Mouse (Mus musculus): ENCODE data around the gene Txk. TPM values are rescaled to one million over a fixed set of nuclear protein-coding genes. Genes with fewer than 3 reads are reported as not detected.

Txk gene
- polyA plus RNA-seq, 1 experiment from 2014 or later, result 0.10 TPM

- Histone ChIP-seq H3K27me3 (no peaks in the 10 kb centered on the region), H3K4me2 (no peak overlapping the region), H3K9ac (no peak overlapping the region), H3K4me1 (replicated peaks) (0 out of 2 replicates have a peak, but pooled peaks cover 4% of the 10 kb centered on the region), H3K4me3 (no peak overlapping the region), H3K9me3 (no peaks in the 10 kb centered on the region), H3K36me3 (no peaks in the 10 kb centered on the region), H3K27ac (no peak overlapping the region)
- no peak for ATAC-seq (ENCODE audit: low FRiP score)
- WGBS, result 84% methylated on average over 7 of the region's 7 CpGs
These were observed 3.8 kb downstream of the Txk start for GRCm38 (mm10) chr5:72748659-72749265.

- WGBS, result 86% methylated on average over 4 of the region's 4 CpGs
- no peak overlapping the region for H3K27ac ChIP-seq
- H3K4me3 ChIP-seq, result no peak overlapping the region
- no peaks in the 10 kb centered on the region for H3K27me3 ChIP-seq
- ATAC-seq (ENCODE audit: low FRiP score), result no peak
- H3K9ac ChIP-seq, result no peak overlapping the region
- H3K9me3 ChIP-seq, result no peaks in the 10 kb centered on the region
- no peak overlapping the region for H3K4me2 ChIP-seq
- H3K4me1 ChIP-seq (replicated peaks), result 0 out of 2 replicates have a peak, but pooled peaks cover 4% of the 10 kb centered on the region
- H3K36me3 ChIP-seq, result no peaks in the 10 kb centered on the region
These were observed 5.2 kb downstream of the Txk start for GRCm38 (mm10) chr5:72747384-72747783.

GRCm38 (mm10) chr5:72746461-72746860, 6.1 kb downstream of the Txk start:
- 85% methylated on average over 4 of the region's 4 CpGs for WGBS
- Histone ChIP-seq H3K4me1 (replicated peaks) (0 out of 2 replicates have a peak, but pooled peaks cover 4% of the 10 kb centered on the region), H3K9ac (no peak overlapping the region), H3K27ac (no peak overlapping the region), H3K9me3 (no peaks in the 10 kb centered on the region), H3K27me3 (no peaks in the 10 kb centered on the region), H3K36me3 (no peaks in the 10 kb centered on the region), H3K4me3 (no peak overlapping the region), H3K4me2 (no peak overlapping the region)
- no peak for ATAC-seq (ENCODE audit: low FRiP score)

- no peaks in the 10 kb centered on the region for H3K27me3 ChIP-seq
- no peaks in the 10 kb centered on the region for H3K9me3 ChIP-seq
- no peaks in the 10 kb centered on the region for H3K36me3 ChIP-seq
- H3K27ac ChIP-seq, result no peak overlapping the region
- H3K4me2 ChIP-seq, result no peak overlapping the region
- H3K4me3 ChIP-seq, result no peak overlapping the region
- ATAC-seq (ENCODE audit: low FRiP score), result no peak
- no peaks in the 10 kb centered on the region for H3K4me1 ChIP-seq (replicated peaks)
- no peak overlapping the region for H3K9ac ChIP-seq
- 95% methylated on average over 6 of the region's 6 CpGs for WGBS
These were observed 9.5 kb downstream of the Txk start for GRCm38 (mm10) chr5:72743103-72743502.

- no peaks in the 10 kb centered on the region for H3K4me1 ChIP-seq (replicated peaks)
- no peak for ATAC-seq (ENCODE audit: low FRiP score)
- H3K4me2 ChIP-seq, result no peak overlapping the region
- no peak overlapping the region for H3K4me3 ChIP-seq
- WGBS, result 84% methylated on average over 7 of the region's 7 CpGs
- H3K9me3 ChIP-seq, result no peaks in the 10 kb centered on the region
- H3K27me3 ChIP-seq, result no peaks in the 10 kb centered on the region
- H3K36me3 ChIP-seq, result no peaks in the 10 kb centered on the region
- no peak overlapping the region for H3K27ac ChIP-seq
- no peak overlapping the region for H3K9ac ChIP-seq
These were observed 15.7 kb downstream of the Txk start for GRCm38 (mm10) chr5:72736868-72737267.

GRCm38 (mm10) chr5:72736437-72736836, 16.1 kb downstream of the Txk start:
- no peak overlapping the region for H3K4me2 ChIP-seq
- no peak overlapping the region for H3K9ac ChIP-seq
- H3K4me3 ChIP-seq, result no peak overlapping the region
- no peaks in the 10 kb centered on the region for H3K36me3 ChIP-seq
- ATAC-seq (ENCODE audit: low FRiP score), result no peak
- H3K27me3 ChIP-seq, result no peaks in the 10 kb centered on the region
- H3K4me1 ChIP-seq (replicated peaks), result no peaks in the 10 kb centered on the region
- H3K9me3 ChIP-seq, result no peaks in the 10 kb centered on the region
- WGBS, result 83% methylated on average over 8 of the region's 8 CpGs
- H3K27ac ChIP-seq, result no peak overlapping the region

- 74% methylated on average over 7 of the region's 7 CpGs for WGBS
- no peak overlapping the region for H3K4me3 ChIP-seq
These were observed 16.8 kb downstream of the Txk start for GRCm38 (mm10) chr5:72735763-72736162.

GRCm38 (mm10) chr5:72732885-72733284, 19.7 kb downstream of the Txk start:
- no peaks in the 10 kb centered on the region for H3K9me3 ChIP-seq
- H3K4me3 ChIP-seq, result no peak overlapping the region
- H3K27ac ChIP-seq, result no peak overlapping the region
- no peaks in the 10 kb centered on the region for H3K4me1 ChIP-seq (replicated peaks)
- H3K27me3 ChIP-seq, result no peaks in the 10 kb centered on the region
- no peak for ATAC-seq (ENCODE audit: low FRiP score)
- WGBS, result 89% methylated on average over 1 of the region's 1 CpGs
- no peaks in the 10 kb centered on the region for H3K36me3 ChIP-seq
- H3K9ac ChIP-seq, result no peak overlapping the region
- H3K4me2 ChIP-seq, result no peak overlapping the region

More at GRCm38 (mm10) chr5:72735763-72736162, 16.8 kb downstream of the Txk start:
- Histone ChIP-seq H3K36me3 (no peaks in the 10 kb centered on the region), H3K27ac (no peak overlapping the region), H3K4me2 (no peak overlapping the region), H3K9ac (no peak overlapping the region), H3K27me3 (no peaks in the 10 kb centered on the region), H3K4me1 (replicated peaks) (no peaks in the 10 kb centered on the region), H3K9me3 (no peaks in the 10 kb centered on the region)
- no peak for ATAC-seq (ENCODE audit: low FRiP score)

- Histone ChIP-seq H3K9me3 (no peaks in the 10 kb centered on the region), H3K27me3 (no peaks in the 10 kb centered on the region), H3K9ac (no peak overlapping the region), H3K4me3 (no peak overlapping the region), H3K4me2 (no peak overlapping the region), H3K27ac (no peak overlapping the region), H3K4me1 (replicated peaks) (no peaks in the 10 kb centered on the region), H3K36me3 (no peaks in the 10 kb centered on the region)
- ATAC-seq (ENCODE audit: low FRiP score), result no peak
- WGBS, result 85% methylated on average over 3 of the region's 3 CpGs
These were observed 27.2 kb downstream of the Txk start for GRCm38 (mm10) chr5:72725404-72725803.

- H3K4me2 ChIP-seq, result no peak overlapping the region
- WGBS, result 85% methylated on average over 2 of the region's 2 CpGs
- H3K27me3 ChIP-seq, result no peaks in the 10 kb centered on the region
- H3K9ac ChIP-seq, result no peak overlapping the region
- H3K36me3 ChIP-seq, result no peaks in the 10 kb centered on the region
- no peak for ATAC-seq (ENCODE audit: low FRiP score)
- H3K27ac ChIP-seq, result no peak overlapping the region
- H3K9me3 ChIP-seq, result no peaks in the 10 kb centered on the region
- no peak overlapping the region for H3K4me3 ChIP-seq
- H3K4me1 ChIP-seq (replicated peaks), result no peaks in the 10 kb centered on the region
These were observed 29.1 kb downstream of the Txk start for GRCm38 (mm10) chr5:72723429-72723828.

- ATAC-seq (ENCODE audit: low FRiP score), result no peak
- Histone ChIP-seq H3K27ac (no peak overlapping the region), H3K4me1 (replicated peaks) (no peaks in the 10 kb centered on the region), H3K4me2 (no peak overlapping the region), H3K4me3 (no peak overlapping the region), H3K27me3 (no peaks in the 10 kb centered on the region), H3K9me3 (no peaks in the 10 kb centered on the region), H3K36me3 (no peaks in the 10 kb centered on the region), H3K9ac (no peak overlapping the region)
- WGBS, result 59% methylated on average over 7 of the region's 7 CpGs
These were observed 32.0 kb downstream of the Txk start for GRCm38 (mm10) chr5:72720587-72720986.

- Histone ChIP-seq H3K4me1 (replicated peaks) (no peaks in the 10 kb centered on the region), H3K36me3 (no peaks in the 10 kb centered on the region), H3K27me3 (no peaks in the 10 kb centered on the region), H3K27ac (no peak overlapping the region), H3K9me3 (no peaks in the 10 kb centered on the region), H3K4me3 (no peak overlapping the region), H3K9ac (no peak overlapping the region), H3K4me2 (no peak overlapping the region)
- 30% methylated on average over 4 of the region's 4 CpGs for WGBS
- ATAC-seq (ENCODE audit: low FRiP score), result no peak
These were observed 41.9 kb downstream of the Txk start for GRCm38 (mm10) chr5:72710572-72711278.

- no peak overlapping the region for H3K27ac ChIP-seq
- no peaks in the 10 kb centered on the region for H3K9me3 ChIP-seq
- 91% methylated on average over 9 of the region's 9 CpGs for WGBS
- H3K4me2 ChIP-seq, result no peak overlapping the region
- no peaks in the 10 kb centered on the region for H3K27me3 ChIP-seq
- no peak overlapping the region for H3K4me3 ChIP-seq
- no peak for ATAC-seq (ENCODE audit: low FRiP score)
- H3K4me1 ChIP-seq (replicated peaks), result no peaks in the 10 kb centered on the region
- no peak overlapping the region for H3K9ac ChIP-seq
- no peaks in the 10 kb centered on the region for H3K36me3 ChIP-seq
These were observed 42.6 kb downstream of the Txk start for GRCm38 (mm10) chr5:72709976-72710375.

Data from hindbrain, embryonic 13.5 days (tissue).